Mouse (Mus musculus): Measurements from ENCODE around the gene Pip5k1a. TPM values are rescaled to one million over a fixed set of nuclear protein-coding genes. Genes with fewer than 3 reads are reported as not detected.
"Not testable (repeated sequence)": the region's sequence is repeated elsewhere in the genome, so short reads cannot be mapped to it uniquely, and the experiment has no call there.

The Pip5k1a gene
- 10 to 100 TPM; 64.1 to 71.0 TPM for total RNA-seq (2021)
- long read RNA-seq, experiment 1, partial matches to known transcripts: 1 of 89 reads
- long read RNA-seq, experiment 1, other reads (novel, unspliced or antisense): 87 of 89 reads
- long read RNA-seq, experiment 2, partial matches to known transcripts: 1 of 130 reads
- long read RNA-seq, experiment 2, other reads (novel, unspliced or antisense): 128 of 130 reads

DNA sequence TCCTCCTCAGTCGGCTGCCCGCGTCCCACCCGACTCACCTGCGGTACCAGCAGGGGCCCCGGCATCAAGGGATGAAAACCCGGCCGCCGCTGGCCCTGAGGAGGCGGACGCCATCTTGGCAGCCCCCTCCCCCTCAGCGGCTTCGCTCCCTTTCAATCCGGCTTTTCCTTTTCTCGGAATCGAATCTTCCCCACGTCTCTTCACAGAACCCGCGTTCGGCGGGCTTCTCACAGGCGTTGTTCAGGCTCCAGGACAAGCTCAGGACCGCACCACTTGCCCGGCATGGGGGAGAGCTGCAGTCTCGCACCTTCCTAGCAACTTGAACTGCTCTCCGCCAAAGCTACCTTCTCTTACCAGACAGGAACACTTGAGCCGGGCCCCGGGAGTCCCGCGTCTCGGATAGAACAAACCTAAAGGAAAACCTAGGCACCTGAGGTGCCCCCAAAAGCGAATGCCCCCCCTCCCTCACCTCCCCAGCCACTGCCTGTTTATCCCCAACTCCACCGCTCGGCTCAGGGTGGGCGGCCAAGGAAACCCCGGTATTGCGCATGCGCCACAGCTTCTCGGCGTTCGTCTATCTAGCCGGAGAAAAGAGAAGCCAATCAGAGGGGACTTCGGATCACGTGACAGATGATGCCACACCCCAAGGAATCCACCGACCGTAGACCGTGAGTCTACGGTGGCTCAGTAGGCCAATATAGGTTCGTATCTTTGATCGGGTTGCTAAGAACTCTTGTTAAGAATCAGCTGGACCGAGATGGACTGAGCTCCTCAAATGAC lies at the start of gene Pip5k1a:
Gene Pip5k1a, minus strand, starts transcription at position 593 of the 780 bp plus-strand sequence.
- peak; percentile 97 to 98 for DNase-seq (ENCODE audit: low spot score in 2 of 2)
- Histone ChIP-seq H3K27ac (peak within 1 kb of the TSS; percentile 96), H3K4me3 (peak within 1 kb of the TSS; percentile 88)
- TF ChIP-seq CTCF (conservative IDR thresholded peaks at IDR 0.05): peak; percentile 54

GRCm38 (mm10) chr3:95153874-95154273 lies 47.1 kb upstream of the Pip5k1a start:
- no peak for DNase-seq (ENCODE audit: low spot score in 2 of 2)
- TF ChIP-seq CTCF (conservative IDR thresholded peaks at IDR 0.05): peak; percentile 78
- no peak overlapping the region for H3K4me3 ChIP-seq
- no peak overlapping the region for H3K27ac ChIP-seq

DNA sequence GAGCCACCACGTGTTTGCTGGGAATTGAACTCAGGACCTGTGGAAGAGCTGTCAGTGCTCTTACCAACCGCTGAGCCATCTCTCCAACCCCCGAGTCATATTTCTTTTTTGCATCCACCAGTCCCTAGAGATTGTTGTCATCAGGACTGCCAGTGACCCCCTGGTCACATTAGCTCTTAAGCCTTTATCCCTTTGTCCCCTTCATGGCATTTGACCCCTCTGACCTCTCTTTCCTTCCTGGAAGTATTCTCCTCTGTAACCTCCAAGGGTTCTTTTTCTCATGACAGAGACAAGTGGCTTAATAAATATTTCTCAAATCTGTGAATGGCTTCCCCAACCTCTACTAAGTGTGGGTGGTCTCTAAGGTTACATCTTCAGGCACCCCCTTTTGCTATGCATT lies 41.2 kb upstream of the Pip5k1a start:
- no peak for TF ChIP-seq CTCF (conservative IDR thresholded peaks at IDR 0.05)
- no peak for DNase-seq (ENCODE audit: low spot score in 2 of 2)
- Histone ChIP-seq H3K4me3 (no peak overlapping the region), H3K27ac (no peak overlapping the region)

DNA sequence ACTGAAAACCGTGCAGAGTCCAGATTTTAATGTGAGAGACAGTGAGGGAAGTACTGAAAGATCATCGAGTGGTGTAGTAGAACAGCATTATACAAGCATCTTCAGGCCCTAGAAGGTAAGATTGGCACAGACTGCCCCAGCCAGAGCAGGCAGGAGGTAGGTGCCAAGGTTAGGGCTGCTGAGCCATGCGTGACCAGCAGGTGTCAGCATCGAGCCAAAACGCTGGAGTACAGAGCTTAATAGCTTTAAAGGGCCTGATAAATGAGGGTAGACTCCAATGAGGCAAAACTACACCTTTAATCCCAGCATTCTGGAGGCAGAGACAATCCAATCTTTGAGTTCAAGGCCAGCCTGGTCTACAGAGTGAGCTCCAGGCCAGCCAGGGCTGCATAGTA lies 35.9 kb upstream of the Pip5k1a start:
- no peak overlapping the region for H3K27ac ChIP-seq

DNA sequence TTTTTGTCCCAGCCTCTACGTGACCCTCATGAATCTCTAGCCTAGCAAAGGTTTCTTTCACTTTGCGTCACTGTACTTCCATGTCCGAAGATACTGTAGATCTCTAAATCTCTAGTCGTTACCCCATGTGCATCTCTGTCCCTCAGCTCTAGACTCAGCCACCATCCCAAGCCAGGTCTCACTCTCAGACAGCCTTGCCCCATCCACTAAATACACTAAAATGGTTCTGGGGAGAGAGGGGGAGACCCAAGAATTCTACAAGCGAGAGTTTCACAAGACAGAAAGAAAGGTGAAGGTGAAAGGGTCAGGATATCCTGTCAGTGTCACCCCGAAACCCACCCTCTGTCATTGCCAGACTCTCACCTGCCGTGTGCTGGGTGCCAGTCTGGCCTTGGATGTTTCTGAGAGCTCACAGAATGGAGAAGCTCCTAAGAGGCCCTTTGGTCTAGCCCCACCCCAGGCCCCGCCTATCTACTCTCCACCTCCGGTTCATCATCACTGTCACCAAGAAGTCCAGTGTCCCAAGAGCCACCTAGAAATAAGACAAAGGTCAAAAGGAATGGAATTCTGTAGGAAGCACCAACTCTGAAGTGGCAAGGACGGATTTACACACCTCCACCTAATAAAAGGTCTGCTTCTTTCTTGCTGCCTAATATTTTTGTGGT lies 35.4 kb upstream of the Pip5k1a start, which contains the start of gene Tnfaip8l2:
Gene Tnfaip8l2, minus strand, starts transcription at position 409 of the 665 bp plus-strand sequence.
- no peak for TF ChIP-seq CTCF (conservative IDR thresholded peaks at IDR 0.05)
- H3K4me3 ChIP-seq: peak within 1 kb of the TSS; percentile 15
- H3K27ac ChIP-seq: peak within 1 kb of the TSS; percentile 29; the same call in 1 of the 2 replicates
- DNase-seq (ENCODE audit: low spot score in 2 of 2): no peak

More for the DNA sequence above, 35.9 kb upstream of the Pip5k1a start:
- no peak overlapping the region for H3K4me3 ChIP-seq
- peak; percentile 82 to 92 for DNase-seq (ENCODE audit: low spot score in 2 of 2)
- TF ChIP-seq CTCF (conservative IDR thresholded peaks at IDR 0.05): peak; percentile 97

GRCm38 (mm10) chr3:95141474-95141873 lies 34.7 kb upstream of the Pip5k1a start:
- Histone ChIP-seq H3K27ac (no peak overlapping the region; the same call in 1 of the 2 replicates), H3K4me3 (peak overlapping the region; percentile 15)
- TF ChIP-seq CTCF (conservative IDR thresholded peaks at IDR 0.05): no peak
- no peak for DNase-seq (ENCODE audit: low spot score in 2 of 2)

- no peak overlapping the region for H3K27ac ChIP-seq
- H3K4me3 ChIP-seq: no peak overlapping the region
- TF ChIP-seq CTCF (conservative IDR thresholded peaks at IDR 0.05): no peak
- DNase-seq (ENCODE audit: low spot score in 2 of 2): no peak
Measured at GRCm38 (mm10) chr3:95140795-95141194, 34.1 kb upstream of the Pip5k1a start.

DNA sequence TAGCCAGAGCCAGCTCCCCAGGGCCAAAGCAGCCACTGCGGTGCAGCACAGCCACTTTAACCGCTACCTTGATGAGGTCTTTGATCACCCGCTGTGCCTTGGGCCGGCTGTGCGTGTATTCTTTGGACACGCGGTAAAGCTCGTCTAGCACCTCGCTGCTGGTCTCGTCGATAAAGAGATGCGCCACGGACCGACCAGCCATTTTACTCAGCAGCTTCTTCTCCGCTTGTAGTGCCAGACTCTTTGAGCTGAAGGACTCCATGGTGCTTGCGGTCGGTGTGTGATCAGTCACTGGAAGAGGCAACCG lies 33.5 kb upstream of the Pip5k1a start:
- TF ChIP-seq CTCF (conservative IDR thresholded peaks at IDR 0.05): no peak
- peak overlapping the region; percentile 23; the same call in 1 of the 2 replicates for H3K27ac ChIP-seq
- H3K4me3 ChIP-seq: no peak overlapping the region
- DNase-seq (ENCODE audit: low spot score in 2 of 2): no peak

DNA sequence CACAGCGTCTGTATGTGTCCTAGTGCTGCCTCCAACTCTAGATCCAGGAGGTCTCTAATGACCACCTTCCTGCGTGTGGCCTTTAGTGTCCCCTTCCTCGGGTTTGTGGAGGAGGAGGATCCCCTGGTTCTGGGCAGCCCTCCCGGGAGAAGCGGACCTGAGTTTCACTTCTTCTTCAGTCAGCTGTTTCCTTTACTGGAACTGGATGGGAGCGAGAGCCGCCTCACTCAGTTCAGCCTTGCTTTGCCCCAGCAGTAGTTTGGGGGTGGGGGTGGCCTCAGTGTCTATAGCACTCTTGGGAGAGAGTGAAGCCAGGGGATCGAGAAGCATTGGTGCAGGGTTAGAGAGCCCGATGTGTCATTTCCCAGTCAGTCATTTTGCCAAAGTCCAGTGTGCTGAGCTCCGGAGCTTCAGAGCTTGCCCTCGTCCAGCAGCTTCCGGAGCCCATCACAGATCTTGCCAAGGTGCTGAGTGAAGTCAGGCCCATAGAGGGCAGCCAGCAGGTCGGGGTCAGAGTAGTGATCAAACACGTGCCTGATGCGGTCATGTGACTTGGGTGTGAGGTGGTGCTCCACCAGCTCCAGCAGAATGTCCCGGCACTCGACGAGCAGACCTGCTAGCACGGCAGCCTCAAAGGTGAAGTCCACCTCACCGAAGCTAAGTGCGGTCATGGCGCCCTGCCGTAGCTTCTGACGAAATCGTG lies 33.0 kb upstream of the Pip5k1a start:
- no peak overlapping the region for H3K4me3 ChIP-seq
- no peak for TF ChIP-seq CTCF (conservative IDR thresholded peaks at IDR 0.05)

GRCm38 (mm10) chr3:95136336-95136735 lies 29.6 kb upstream of the Pip5k1a start:
- no peak overlapping the region for H3K4me3 ChIP-seq
- no peak overlapping the region for H3K27ac ChIP-seq
- TF ChIP-seq CTCF (conservative IDR thresholded peaks at IDR 0.05): no peak
- no peak for DNase-seq (ENCODE audit: low spot score in 2 of 2)

More for the DNA sequence above, 33.0 kb upstream of the Pip5k1a start:
- no peak for DNase-seq (ENCODE audit: low spot score in 2 of 2)
- peak overlapping the region; percentile 23; the same call in 1 of the 2 replicates for H3K27ac ChIP-seq

- DNase-seq (ENCODE audit: low spot score in 2 of 2): no peak
- no peak for TF ChIP-seq CTCF (conservative IDR thresholded peaks at IDR 0.05)
- Histone ChIP-seq H3K27ac (peak overlapping the region; percentile 14), H3K4me3 (peak overlapping the region; percentile 56)
Measured at GRCm38 (mm10) chr3:95135433-95136052, 28.8 kb upstream of the Pip5k1a start.

DNA sequence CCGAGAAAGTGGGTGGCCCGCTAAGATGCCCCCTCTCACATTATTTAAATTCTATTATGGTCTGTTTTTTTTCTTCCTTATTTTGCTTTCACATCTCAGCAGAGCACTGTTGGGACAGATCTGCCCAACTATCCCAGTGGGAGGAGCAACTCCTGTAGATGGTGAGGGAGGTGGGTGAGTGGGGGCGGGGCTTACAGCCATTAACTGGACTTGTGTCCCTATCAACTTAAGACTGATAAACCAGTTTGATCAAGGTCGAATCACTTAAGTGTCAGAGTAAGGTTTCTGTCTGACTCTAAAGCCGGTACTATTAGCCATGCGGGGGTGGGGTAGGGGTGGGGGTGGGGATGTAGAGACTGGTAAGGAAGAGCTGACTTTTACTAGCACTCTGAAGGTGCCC lies 28.3 kb upstream of the Pip5k1a start:
- peak overlapping the region; percentile 56 for H3K4me3 ChIP-seq
- TF ChIP-seq CTCF (conservative IDR thresholded peaks at IDR 0.05): no peak
- peak overlapping the region; percentile 14 for H3K27ac ChIP-seq
- DNase-seq (ENCODE audit: low spot score in 2 of 2): no peak

- H3K27ac ChIP-seq: not testable (repeated sequence)
- peak overlapping the region; percentile 63 for H3K4me3 ChIP-seq
Measured at GRCm38 (mm10) chr3:95134133-95134532, 27.4 kb upstream of the Pip5k1a start.

More at GRCm38 (mm10) chr3:95134133-95134532, 27.4 kb upstream of the Pip5k1a start:
- DNase-seq (ENCODE audit: low spot score in 2 of 2): not testable (repeated sequence)

All from layer of hippocampus, adult 2 months (tissue).